Mouse (Mus musculus) cortical plate, adult 2 months (tissue): Measurements from ENCODE around the gene Myct1. TPM values are rescaled to one million over a fixed set of nuclear protein-coding genes. Genes with fewer than 3 reads are reported as not detected.

ENCODE experiments used
- H3K27ac ChIP-seq: fragments of 200-500 bp; 2 replicates; pipeline ENCODE4 v1.5.1; 2012; ENCODE audit warnings: low read length, control low read depth, inconsistent platforms; ENCODE audit not compliant: insufficient read depth
- H3K4me1 ChIP-seq: fragments of 200-500 bp; 2 replicates; pipeline ENCODE4 v1.6.1; 2011; ENCODE audit warnings: low read length; ENCODE audit not compliant: control insufficient read depth, insufficient read depth
- H3K4me3 ChIP-seq: fragments of 200-500 bp; 2 replicates; pipeline ENCODE4 v1.5.1; 2011; ENCODE audit warnings: mild to moderate bottlenecking, low read length, control low read depth; ENCODE audit not compliant: insufficient read depth
- CTCF ChIP-seq: fragments of 200-500 bp; IDR thresholded peaks from 2 replicates; pipeline ENCODE4 v1.5.1; 2011; ENCODE audit warnings: mild to moderate bottlenecking, control low read depth, low read length; ENCODE audit not compliant: insufficient read depth; ENCODE audit errors: extremely low read depth
- POLR2A ChIP-seq: fragments of 200-500 bp; IDR thresholded peaks from 2 replicates; pipeline ENCODE4 v1.6.1; 2011; ENCODE audit warnings: mild to moderate bottlenecking, low read length, control low read depth; ENCODE audit not compliant: insufficient read depth; ENCODE audit errors: extremely low read depth
- polyA plus RNA-seq: library from polyadenylated mRNA; depleted of rRNA; stranded (reverse); fragments of >200 nt; gene quantifications from 2 replicates; pipeline ENCODE4 v1.2.3, GENCODE M21; 2012; rRNA removed

Myct1 gene
- polyA plus RNA-seq = 0.61 and 0.78 TPM in 2 replicates

GRCm38 (mm10) chr10:5593464-5593863 is at the start of gene Myct1:
TSS of gene Myct1 (plus strand) at chr10:5593775.
- H3K4me1 ChIP-seq = no peaks in the 10 kb centered on the region
- no peak within 1 kb of the TSS for H3K4me3 ChIP-seq
- no peak for TF ChIP-seq CTCF
- no peak for TF ChIP-seq POLR2A
- H3K27ac ChIP-seq = no peak within 1 kb of the TSS

GRCm38 (mm10) chr10:5546428-5546827 is 47.1 kb upstream of the Myct1 start:
- TF ChIP-seq POLR2A (no peak), CTCF (no peak)
- peaks cover 3% of the 10 kb centered on the region; the same call in 1 of the 2 replicates for H3K4me1 ChIP-seq
- no peak overlapping the region for H3K4me3 ChIP-seq
- no peak overlapping the region for H3K27ac ChIP-seq

- Histone ChIP-seq H3K27ac (no peak overlapping the region), H3K4me1 (peaks cover 3% of the 10 kb centered on the region; the same call in 1 of the 2 replicates), H3K4me3 (no peak overlapping the region)
- TF ChIP-seq POLR2A (no peak), CTCF (no peak)
Observed at GRCm38 (mm10) chr10:5547769-5548168, 45.8 kb upstream of the Myct1 start.

GRCm38 (mm10) chr10:5548651-5549050 is 44.9 kb upstream of the Myct1 start:
- TF ChIP-seq CTCF (no peak), POLR2A (no peak)
- Histone ChIP-seq H3K4me3 (peak overlapping the region; percentile 61; the same call in 1 of the 2 replicates), H3K4me1 (peaks cover 3% of the 10 kb centered on the region; the same call in 1 of the 2 replicates), H3K27ac (no peak overlapping the region)

GRCm38 (mm10) chr10:5549871-5550167 is 43.8 kb upstream of the Myct1 start:
- H3K4me3 ChIP-seq = peak overlapping the region; percentile 61
- peak overlapping the region; percentile 75 for H3K27ac ChIP-seq
- TF ChIP-seq CTCF = no peak
- no peak; the same call in 1 of the 2 replicates for TF ChIP-seq POLR2A
- peaks cover 3% of the 10 kb centered on the region; the same call in 1 of the 2 replicates for H3K4me1 ChIP-seq

GRCm38 (mm10) chr10:5550168-5551021 is 43.2 kb upstream of the Myct1 start:
- Histone ChIP-seq H3K4me3 (peak overlapping the region; percentile 61), H3K27ac (peak overlapping the region; percentile 75), H3K4me1 (peaks cover 3% of the 10 kb centered on the region; the same call in 1 of the 2 replicates)
- TF ChIP-seq POLR2A (peak; percentile 65; the same call in 1 of the 2 replicates), CTCF (no peak)

GRCm38 (mm10) chr10:5551382-5551781 is 42.2 kb upstream of the Myct1 start, which contains the start of gene Syne1:
TSS of gene Syne1 (minus strand) at chr10:5551482.
- Histone ChIP-seq H3K4me1 (peaks cover 3% of the 10 kb centered on the region; the same call in 1 of the 2 replicates), H3K4me3 (peak within 1 kb of the TSS; percentile 61), H3K27ac (peak within 1 kb of the TSS; percentile 75)
- TF ChIP-seq CTCF = no peak
- TF ChIP-seq POLR2A = no peak

GRCm38 (mm10) chr10:5554941-5555340 is 38.6 kb upstream of the Myct1 start:
- TF ChIP-seq POLR2A (no peak), CTCF (peak; percentile 76)
- no peak overlapping the region for H3K4me3 ChIP-seq
- H3K4me1 ChIP-seq = peaks cover 2% of the 10 kb centered on the region; the same call in 1 of the 2 replicates
- H3K27ac ChIP-seq = no peak overlapping the region

GRCm38 (mm10) chr10:5558808-5559207 is 34.8 kb upstream of the Myct1 start:
- no peak overlapping the region for H3K4me3 ChIP-seq
- no peak for TF ChIP-seq POLR2A
- no peak for TF ChIP-seq CTCF
- no peak overlapping the region for H3K27ac ChIP-seq
- H3K4me1 ChIP-seq = no peaks in the 10 kb centered on the region

GRCm38 (mm10) chr10:5560526-5560925 is 33.0 kb upstream of the Myct1 start:
- Histone ChIP-seq H3K4me3 (no peak overlapping the region), H3K27ac (no peak overlapping the region), H3K4me1 (no peaks in the 10 kb centered on the region)
- TF ChIP-seq CTCF (no peak), POLR2A (no peak)
